13 mouse cellular contexts compared by ENCODE assay signal in the genomic region with DNA sequence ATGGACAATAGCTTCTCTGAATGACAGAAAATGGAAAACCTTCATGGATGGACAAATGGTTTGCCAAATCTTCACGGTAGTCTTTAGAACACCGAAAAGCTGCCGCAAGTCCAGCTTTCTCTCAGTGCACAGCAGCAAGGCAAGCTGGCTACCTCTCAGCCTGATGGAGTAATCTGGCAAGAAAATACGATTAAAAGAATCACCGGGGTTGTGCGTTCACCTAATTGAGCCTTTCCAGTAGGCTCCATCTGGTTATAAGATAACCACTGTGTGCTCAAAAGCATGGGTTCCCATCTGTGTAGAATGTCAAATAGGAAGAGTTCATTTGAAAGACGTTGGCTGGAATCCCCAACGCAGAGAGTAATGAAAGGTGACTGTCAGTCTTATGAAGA. TPM values are rescaled to one million over a fixed set of nuclear protein-coding genes. Genes with fewer than 3 reads are reported as not detected.
A peak's percentile ranks its signal among the peaks of the same experiment; 100 is the strongest.
DNase-seq lines count a peak whose midpoint lies in the region; ATAC-seq and TF ChIP-seq lines count a peak whose summit lies in the region.
"Had no signal": no experiment of that assay in that cellular context is flagged by ENCODE, and none has a peak within 500 bp of the region (broad histone marks: within the 10 kb centered on the region; RNA-seq: fewer than 3 reads in every experiment).

No protein-coding gene starts in this region.

- H3K36me3 ChIP-seq in hindbrain, embryonic 16.5 days (ENCODE audit: control insufficient read depth, insufficient read depth, low read length): no peaks in the 10 kb centered on the region
- no peaks in the 10 kb centered on the region for H3K36me3 ChIP-seq in hindbrain, embryonic 11.5 days (ENCODE audit: control insufficient read depth, insufficient read depth, low read length)
- H3K36me3 ChIP-seq in midbrain, embryonic 15.5 days (replicated peaks): no peaks in the 10 kb centered on the region
- no peaks in the 10 kb centered on the region for H3K36me3 ChIP-seq in midbrain, embryonic 13.5 days
- H3K36me3 ChIP-seq in liver, embryonic 14.5 days (replicated peaks; ENCODE audit: control insufficient read depth, insufficient read depth, low read depth): 0 out of 2 replicates have a peak, but pooled peaks cover 2% of the 10 kb centered on the region
- H3K36me3 ChIP-seq in forebrain, embryonic 11.5 days (ENCODE audit: control insufficient read depth, insufficient read depth, low read length): peaks cover 2% of the 10 kb centered on the region; the same call in 1 of the 2 replicates
- H3K36me3 ChIP-seq: intestine, embryonic 15.5 days; limb, embryonic 15.5 days had no signal

- no peak for DNase-seq in hindbrain, embryonic 11.5 days (ENCODE audit: low spot score)
- DNase-seq in liver, embryonic 14.5 days (ENCODE audit: low read depth in 3 of 3, low spot score in 3 of 3): no peak
- no peak for DNase-seq in forebrain, embryonic 11.5 days (ENCODE audit: low spot score)
- DNase-seq: heart, adult 18-20 months; thymus, postnatal 25 days had no signal

- peaks cover 18% of the 10 kb centered on the region for H3K4me1 ChIP-seq in hindbrain, embryonic 16.5 days (ENCODE audit: control insufficient read depth, insufficient read depth, low read depth, low read length)
- H3K4me1 ChIP-seq in hindbrain, embryonic 11.5 days (replicated peaks; ENCODE audit: control insufficient read depth, insufficient read depth, low read length): no peaks in the 10 kb centered on the region
- H3K4me1 ChIP-seq in midbrain, embryonic 15.5 days: peaks cover 29% of the 10 kb centered on the region
- H3K4me1 ChIP-seq in midbrain, embryonic 13.5 days (replicated peaks): peaks cover 45% of the 10 kb centered on the region
- peaks cover 52 to 53% of the 10 kb centered on the region in 2 experiments for H3K4me1 ChIP-seq in liver, embryonic 14.5 days (replicated peaks; ENCODE audit: control insufficient read depth in 2 of 2, insufficient read depth in 2 of 2, low read length in 1 of 2)
- H3K4me1 ChIP-seq in olfactory bulb, adult 2 months (ENCODE audit: control insufficient read depth, insufficient read depth, low read length): peaks cover 46% of the 10 kb centered on the region
- H3K4me1 ChIP-seq in forebrain, embryonic 11.5 days (replicated peaks; ENCODE audit: control insufficient read depth, insufficient read depth, low read length): peaks cover 2% of the 10 kb centered on the region; the same call in 1 of the 2 replicates

- TF ChIP-seq CTCF in liver, embryonic 14.5 days (IDR thresholded peaks at IDR 0.05; ENCODE audit: low read depth): no peak
- TF ChIP-seq CTCF in olfactory bulb, adult 2 months (IDR thresholded peaks at IDR 0.05; ENCODE audit: insufficient read depth, low read depth, low read length): no peak

- ATAC-seq in hindbrain, embryonic 16.5 days: no peak
- ATAC-seq in hindbrain, embryonic 11.5 days (ENCODE audit: low FRiP score): no peak
- no peak for ATAC-seq in midbrain, embryonic 15.5 days (replicated peaks)
- ATAC-seq in midbrain, embryonic 13.5 days: no peak
- no peak for ATAC-seq in liver, embryonic 14.5 days (ENCODE audit: insufficient read depth)
- no peak for ATAC-seq in forebrain, embryonic 11.5 days (replicated peaks; ENCODE audit: low FRiP score)
- ATAC-seq: CD4-positive, CD25-positive, alpha-beta regulatory T cell, adult 4 months; intestine, embryonic 15.5 days had no signal

- no peak overlapping the region for H3K4me2 ChIP-seq in hindbrain, embryonic 16.5 days (ENCODE audit: low read length)
- no peak overlapping the region for H3K4me2 ChIP-seq in hindbrain, embryonic 11.5 days (replicated peaks; ENCODE audit: low read depth, low read length)
- no peak overlapping the region for H3K4me2 ChIP-seq in midbrain, embryonic 15.5 days
- H3K4me2 ChIP-seq in midbrain, embryonic 13.5 days (replicated peaks): no peak overlapping the region
- peak overlapping the region; percentile 62 for H3K4me2 ChIP-seq in liver, embryonic 14.5 days (ENCODE audit: low read depth)
- H3K4me2 ChIP-seq in forebrain, embryonic 11.5 days (ENCODE audit: low read depth, low read length, severe bottlenecking): no peak overlapping the region
- H3K4me2 ChIP-seq: intestine, embryonic 15.5 days; limb, embryonic 15.5 days had no signal

- no peak for TF ChIP-seq EP300 in liver, embryonic 14.5 days (IDR thresholded peaks at IDR 0.05; ENCODE audit: low read depth)

- H3K9ac ChIP-seq in hindbrain, embryonic 16.5 days (ENCODE audit: low read depth, low read length): no peak overlapping the region
- no peak overlapping the region for H3K9ac ChIP-seq in hindbrain, embryonic 11.5 days (ENCODE audit: low read depth, low read length)
- no peak overlapping the region for H3K9ac ChIP-seq in midbrain, embryonic 15.5 days
- no peak overlapping the region for H3K9ac ChIP-seq in midbrain, embryonic 13.5 days (replicated peaks)
- H3K9ac ChIP-seq in liver, embryonic 14.5 days (replicated peaks): peak overlapping the region; percentile 23
- no peak overlapping the region for H3K9ac ChIP-seq in forebrain, embryonic 11.5 days (ENCODE audit: low read length)
- H3K9ac ChIP-seq: intestine, embryonic 15.5 days; limb, embryonic 15.5 days had no signal

- no peaks in the 10 kb centered on the region for H3K9me3 ChIP-seq in hindbrain, embryonic 16.5 days (ENCODE audit: control insufficient read depth, low read length)
- H3K9me3 ChIP-seq in hindbrain, embryonic 11.5 days (ENCODE audit: control insufficient read depth, low read length): no peaks in the 10 kb centered on the region
- H3K9me3 ChIP-seq in midbrain, embryonic 15.5 days: no peaks in the 10 kb centered on the region
- no peaks in the 10 kb centered on the region for H3K9me3 ChIP-seq in midbrain, embryonic 13.5 days
- H3K9me3 ChIP-seq in liver, embryonic 14.5 days (ENCODE audit: control insufficient read depth, low read length): no peaks in the 10 kb centered on the region
- no peaks in the 10 kb centered on the region for H3K9me3 ChIP-seq in forebrain, embryonic 11.5 days (ENCODE audit: control insufficient read depth, low read length)
- H3K9me3 ChIP-seq: intestine, embryonic 15.5 days; limb, embryonic 15.5 days had no signal

- no peak for TF ChIP-seq POLR2A in olfactory bulb, adult 2 months (IDR thresholded peaks at IDR 0.05; ENCODE audit: insufficient read depth, low read depth, low read length)

- H3K4me3 ChIP-seq in hindbrain, embryonic 16.5 days (ENCODE audit: low read length): no peak overlapping the region
- no peak overlapping the region for H3K4me3 ChIP-seq in hindbrain, embryonic 11.5 days (ENCODE audit: low read depth, low read length)
- H3K4me3 ChIP-seq in midbrain, embryonic 15.5 days: no peak overlapping the region
- no peak overlapping the region for H3K4me3 ChIP-seq in midbrain, embryonic 13.5 days (replicated peaks)
- no peak overlapping the region for H3K4me3 ChIP-seq in liver, embryonic 14.5 days (ENCODE audit: insufficient read depth in 1 of 2, low read depth in 2 of 2, low read length in 2 of 2)
- H3K4me3 ChIP-seq in olfactory bulb, adult 2 months (ENCODE audit: insufficient read depth, low read depth, low read length): no peak overlapping the region
- H3K4me3 ChIP-seq in forebrain, embryonic 11.5 days (ENCODE audit: low read depth, low read length): no peak overlapping the region
- H3K4me3 ChIP-seq: intestine, embryonic 15.5 days; limb, embryonic 15.5 days had no signal

- H3K27ac ChIP-seq in hindbrain, embryonic 16.5 days (ENCODE audit: low read depth, low read length): 0 out of 2 replicates have a peak overlapping the region, but pooled peaks have one; percentile 4
- H3K27ac ChIP-seq in hindbrain, embryonic 11.5 days (ENCODE audit: low read depth, low read length): no peak overlapping the region
- H3K27ac ChIP-seq in midbrain, embryonic 15.5 days: peak overlapping the region; percentile 43; the same call in 1 of the 2 replicates
- H3K27ac ChIP-seq in midbrain, embryonic 13.5 days: no peak overlapping the region; the same call in 1 of the 2 replicates
- peak overlapping the region; percentile 78 for H3K27ac ChIP-seq in liver, embryonic 14.5 days
- H3K27ac ChIP-seq in olfactory bulb, adult 2 months (ENCODE audit: insufficient read depth, low read depth, low read length): peak overlapping the region; percentile 73; the same call in 1 of the 2 replicates
- no peak overlapping the region for H3K27ac ChIP-seq in forebrain, embryonic 11.5 days (ENCODE audit: low read depth, low read length)
- H3K27ac ChIP-seq: intestine, embryonic 15.5 days; kidney, postnatal 0 days; limb, embryonic 15.5 days had no signal

- WGBS in hindbrain, embryonic 16.5 days: 71% methylated on average over 8 of the region's 8 CpGs
- WGBS in hindbrain, embryonic 11.5 days: 95% methylated on average over 8 of the region's 8 CpGs
- WGBS in midbrain, embryonic 15.5 days: 71% methylated on average over 8 of the region's 8 CpGs
- 74% methylated on average over 8 of the region's 8 CpGs for whole genome bisulfite sequencing in midbrain, embryonic 13.5 days
- 55% methylated on average over 8 of the region's 8 CpGs for WGBS in liver, embryonic 14.5 days (ENCODE audit: insufficient replicate concordance)
- 58% methylated on average over 8 of the region's 8 CpGs for WGBS in olfactory bulb, adult 2 months
- WGBS in forebrain, embryonic 11.5 days: 94% methylated on average over 8 of the region's 8 CpGs

- H3K27me3 ChIP-seq in hindbrain, embryonic 16.5 days (replicated peaks; ENCODE audit: control insufficient read depth, insufficient read depth, low read length): no peaks in the 10 kb centered on the region
- no peaks in the 10 kb centered on the region for H3K27me3 ChIP-seq in hindbrain, embryonic 11.5 days (ENCODE audit: control insufficient read depth, insufficient read depth, low read length)
- no peaks in the 10 kb centered on the region for H3K27me3 ChIP-seq in midbrain, embryonic 15.5 days (replicated peaks)
- H3K27me3 ChIP-seq in midbrain, embryonic 13.5 days: no peaks in the 10 kb centered on the region
- H3K27me3 ChIP-seq in liver, embryonic 14.5 days (ENCODE audit: control insufficient read depth, insufficient read depth, low read length): no peaks in the 10 kb centered on the region
- no peaks in the 10 kb centered on the region for H3K27me3 ChIP-seq in forebrain, embryonic 11.5 days (ENCODE audit: control insufficient read depth, insufficient read depth, low read length)
- H3K27me3 ChIP-seq: intestine, embryonic 15.5 days; limb, embryonic 15.5 days had no signal

RNA-seq across cellular contexts. Expression of gene Abhd2, which starts 11.9 kb away (rescaled TPM):
- polyA plus RNA-seq in hindbrain, embryonic 16.5 days (2015; fragmentation: Nextera tagmentation; extraction: Ambion mirVana): 16.3 and 21.4 TPM in 2 replicates
- polyA plus RNA-seq in hindbrain, embryonic 11.5 days (2014; fragmentation: Nextera tagmentation; extraction: Ambion mirVana): 12.1 and 12.2 TPM in 2 replicates
- 16.8 and 18.2 TPM in 2 replicates for polyA plus RNA-seq in midbrain, embryonic 15.5 days (2015; fragmentation: Nextera tagmentation; extraction: Ambion mirVana)
- 16.4 and 16.5 TPM in 2 replicates for polyA plus RNA-seq in midbrain, embryonic 13.5 days (2015; fragmentation: Nextera tagmentation; extraction: Ambion mirVana)
- 5.6 and 6.0 TPM in 2 replicates for polyA plus RNA-seq in liver, embryonic 14.5 days (2012; rRNA removed)
- polyA plus RNA-seq in liver, embryonic 14.5 days (2014; fragmentation: Nextera tagmentation; extraction: Ambion mirVana): 11.4 TPM in 2 replicates
- polyA plus RNA-seq in olfactory bulb, adult 2 months (2012; ENCODE audit: insufficient read depth, insufficient read length, low replicate concordance, missing spikeins): not detected in 2 replicates
- polyA plus RNA-seq in forebrain, embryonic 11.5 days (2014; fragmentation: Nextera tagmentation; extraction: Ambion mirVana): 13.2 and 14.1 TPM in 2 replicates

Comparison
In these comparisons a context has a peak if more than half of its experiments do, and no peak if none do; other contexts are left out.
1. H3K27ac ChIP-seq: peak in hindbrain, embryonic 16.5 days (single experiment), midbrain, embryonic 15.5 days (single experiment), liver, embryonic 14.5 days (single experiment) and olfactory bulb, adult 2 months (single experiment); none in hindbrain, embryonic 11.5 days (single experiment), midbrain, embryonic 13.5 days (single experiment) and forebrain, embryonic 11.5 days (single experiment).